Mouse (Mus musculus) heart, embryonic 11.5 days (tissue): Measurements from ENCODE around the gene Cyp2a12. TPM values are rescaled to one million over a fixed set of nuclear protein-coding genes. Genes with fewer than 3 reads are reported as not detected.

Experiments
- ATAC-seq: fragments of 200-750 bp; cut with Nextera tagmentation; replicated peaks from 2 replicates; pipeline ENCODE4 v1.8.0; 2017; ENCODE audit warnings: moderate library complexity; ENCODE audit not compliant: insufficient number of reproducible peaks, low FRiP score, low TSS enrichment
- H3K27ac ChIP-seq: fragments of 300-500 bp; sonication (generic); 2 replicates; pipeline ENCODE4 v1.5.1; 2014; ENCODE audit warnings: mild to moderate bottlenecking, low read depth, low read length
- H3K27me3 ChIP-seq: fragments of 300-500 bp; sonication (generic); 2 replicates; pipeline ENCODE4 v1.6.1; 2014; ENCODE audit warnings: mild to moderate bottlenecking, low read length, mixed read lengths; ENCODE audit not compliant: control insufficient read depth, insufficient read depth
- H3K36me3 ChIP-seq: fragments of 300-500 bp; sonication (generic); 2 replicates; pipeline ENCODE4 v1.6.1; 2014; ENCODE audit warnings: mild to moderate bottlenecking, low read length, moderate library complexity, mixed read lengths; ENCODE audit not compliant: control insufficient read depth, insufficient read depth
- H3K4me1 ChIP-seq: fragments of 300-500 bp; sonication (generic); 2 replicates; pipeline ENCODE4 v1.6.1; 2014; ENCODE audit warnings: low read length; ENCODE audit not compliant: control insufficient read depth, insufficient read depth
- H3K4me2 ChIP-seq: fragments of 300-500 bp; sonication (generic); 2 replicates; pipeline ENCODE4 v1.6.1; 2014; ENCODE audit warnings: mild to moderate bottlenecking, moderate library complexity
- H3K4me3 ChIP-seq: fragments of 300-500 bp; sonication (generic); 2 replicates; pipeline ENCODE4 v1.5.1; 2014; ENCODE audit warnings: low read depth, low read length
- H3K9ac ChIP-seq: fragments of 300-500 bp; sonication (generic); 2 replicates; pipeline ENCODE4 v1.6.1; 2014; ENCODE audit warnings: mild to moderate bottlenecking, low read depth, low read length, moderate library complexity
- H3K9me3 ChIP-seq: fragments of 300-500 bp; sonication (generic); replicated peaks from 2 replicates; pipeline ENCODE4 v1.6.1; 2016; ENCODE audit warnings: low read length; ENCODE audit not compliant: control insufficient read depth
- WGBS: fragments of 180-500 bp; shearing (Covaris S2); extraction: QIAGEN DNeasy Blood & Tissue Kit; methylation state at CpG from one replicate; pipeline ENCODE4 v1.1.7; 2014; ENCODE audit not compliant: insufficient replicate concordance; 5-methylcytosine and 5-hydroxymethylcytosine counted together
- polyA plus RNA-seq: library from polyadenylated mRNA; unstranded; fragments of >200 nt; fragmentation: Nextera tagmentation; extraction: Ambion mirVana; gene quantifications from 2 replicates; pipeline ENCODE4 v1.2.1, GENCODE M21; 2014

The Cyp2a12 gene
- polyA plus RNA-seq, 1 experiment from 2014 or later = not detected

GRCm38 (mm10) chr7:27078641-27079040, 49.8 kb downstream of the Cyp2a12 start:
- H3K27ac ChIP-seq = no peak overlapping the region
- no peaks in the 10 kb centered on the region for H3K27me3 ChIP-seq
- WGBS = 71% methylated on average over 1 of the region's 1 CpGs
- H3K4me2 ChIP-seq = no peak overlapping the region
- no peak for ATAC-seq
- H3K9me3 ChIP-seq = no peaks in the 10 kb centered on the region; the same call in 1 of the 2 replicates
- H3K4me3 ChIP-seq = no peak overlapping the region
- H3K36me3 ChIP-seq = no peaks in the 10 kb centered on the region
- no peak overlapping the region for H3K9ac ChIP-seq
- H3K4me1 ChIP-seq = no peaks in the 10 kb centered on the region

DNA sequence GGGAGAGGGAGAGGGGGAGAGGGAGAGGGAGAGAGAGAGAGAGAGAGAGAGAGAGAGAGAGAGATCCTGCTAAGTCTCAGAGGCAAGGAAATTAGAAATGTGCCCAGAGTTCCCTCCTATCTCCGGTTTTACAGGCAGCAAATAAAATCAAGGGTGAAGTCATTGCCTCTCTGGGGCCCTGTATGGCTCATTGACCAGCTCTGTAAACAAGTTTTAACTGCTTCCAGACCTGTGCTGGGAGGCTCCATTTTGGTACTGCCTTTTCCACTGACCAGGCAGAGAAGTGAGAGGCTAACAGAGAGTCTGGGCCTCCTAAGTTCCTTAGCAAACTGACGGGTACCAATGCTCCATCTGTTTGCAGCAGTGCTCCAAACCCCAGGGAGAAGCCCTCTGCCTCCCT, 52.7 kb downstream of the Cyp2a12 start:
- 64% methylated on average over 2 of the region's 2 CpGs for WGBS
- no peak overlapping the region for H3K27ac ChIP-seq
- no peak for ATAC-seq

More for the DNA sequence above, 52.7 kb downstream of the Cyp2a12 start:
- no peaks in the 10 kb centered on the region; the same call in 1 of the 2 replicates for H3K9me3 ChIP-seq
- H3K4me2 ChIP-seq = no peak overlapping the region
- H3K36me3 ChIP-seq = no peaks in the 10 kb centered on the region
- H3K27me3 ChIP-seq = no peaks in the 10 kb centered on the region
- no peaks in the 10 kb centered on the region for H3K4me1 ChIP-seq
- H3K4me3 ChIP-seq = no peak overlapping the region
- H3K9ac ChIP-seq = no peak overlapping the region

Other genes with a start within 250 kb of the Cyp2a12 start
- gene Cyp2g1, start 220.2 kb upstream of the Cyp2a12 start, polyA plus RNA-seq = 0.27 TPM in 1 of 2 replicates, not detected in the other
- gene Cyp2a5, start 193.8 kb upstream of the Cyp2a12 start, polyA plus RNA-seq = not detected in 2 replicates
- not detected in 2 replicates for gene Cyp2a22, start 89.7 kb upstream of the Cyp2a12 start, polyA plus RNA-seq
- not detected in 2 replicates for gene Cyp2f2, start 90.8 kb downstream of the Cyp2a12 start, polyA plus RNA-seq
- 0.13 TPM in 1 of 2 replicates, not detected in the other for gene Cyp2t4, start 124.6 kb downstream of the Cyp2a12 start, polyA plus RNA-seq
- 27.4 and 29.0 TPM in 2 replicates for gene Egln2, start 137.7 kb downstream of the Cyp2a12 start, polyA plus RNA-seq
- gene Rab4b, start 149.8 kb downstream of the Cyp2a12 start, polyA plus RNA-seq = 44.3 and 49.7 TPM in 2 replicates
- 0.67 TPM in 1 of 2 replicates, not detected in the other for gene Gm21983, start 152.0 kb downstream of the Cyp2a12 start, polyA plus RNA-seq
- gene Mia, start 152.1 kb downstream of the Cyp2a12 start, polyA plus RNA-seq = 0.34 and 0.44 TPM in 2 replicates
- 2.3 and 3.5 TPM in 2 replicates for gene BC024978, start 166.7 kb downstream of the Cyp2a12 start, polyA plus RNA-seq
- gene Snrpa, start 167.2 kb downstream of the Cyp2a12 start, polyA plus RNA-seq = 191 and 210 TPM in 2 replicates
- gene Itpkc, start 199.6 kb downstream of the Cyp2a12 start, polyA plus RNA-seq = 2.8 and 3.2 TPM in 2 replicates
- gene Coq8b, start 203.9 kb downstream of the Cyp2a12 start, polyA plus RNA-seq = 9.1 and 10.6 TPM in 2 replicates
- gene Numbl, start 229.4 kb downstream of the Cyp2a12 start, polyA plus RNA-seq = 3.4 and 4.6 TPM in 2 replicates